Mouse (Mus musculus) liver, embryonic 16.5 days (tissue): Measurements from ENCODE around the gene Sclt1. TPM values are rescaled to one million over a fixed set of nuclear protein-coding genes. Genes with fewer than 3 reads are reported as not detected.

Experiments used
- ATAC-seq: fragments of 200-750 bp; cut with Nextera tagmentation; 2 replicates; pipeline ENCODE4 v1.8.0; 2017; ENCODE audit warnings: low read depth, mild to moderate bottlenecking, moderate number of reproducible peaks, moderate library complexity
- H3K27ac ChIP-seq: fragments of 300-500 bp; sonication (generic); 2 replicates; pipeline ENCODE4 v1.5.1; 2014; ENCODE audit warnings: mild to moderate bottlenecking, low read length
- H3K27me3 ChIP-seq: fragments of 300-500 bp; sonication (generic); 2 replicates; pipeline ENCODE4 v1.6.1; 2014; ENCODE audit warnings: low read depth, low read length, mixed read lengths; ENCODE audit not compliant: control insufficient read depth, insufficient read depth
- H3K36me3 ChIP-seq: fragments of 300-500 bp; sonication (generic); 2 replicates; pipeline ENCODE4 v1.6.1; 2014; ENCODE audit warnings: mild to moderate bottlenecking; ENCODE audit not compliant: control insufficient read depth, insufficient read depth
- H3K4me1 ChIP-seq: fragments of 300-500 bp; sonication (generic); 2 replicates; pipeline ENCODE4 v1.6.1; 2014; ENCODE audit warnings: low read depth, low read length, mixed read lengths; ENCODE audit not compliant: control insufficient read depth
- H3K4me2 ChIP-seq: fragments of 300-500 bp; sonication (generic); 2 replicates; pipeline ENCODE4 v1.6.1; 2014; ENCODE audit warnings: low read depth, low read length, mixed read lengths
- H3K4me3 ChIP-seq: fragments of 300-500 bp; sonication (generic); 2 replicates; pipeline ENCODE4 v1.5.1; 2014; ENCODE audit warnings: low read depth, mild to moderate bottlenecking, low read length
- H3K9ac ChIP-seq: fragments of 300-500 bp; sonication (generic); 2 replicates; pipeline ENCODE4 v1.6.1; 2014; ENCODE audit warnings: low read depth, low read length
- H3K9me3 ChIP-seq: fragments of 300-500 bp; sonication (generic); replicated peaks from 2 replicates; pipeline ENCODE4 v1.6.1; 2016; ENCODE audit warnings: low read length; ENCODE audit not compliant: control insufficient read depth
- WGBS: fragments of 180-500 bp; shearing (Covaris S2); extraction: QIAGEN DNeasy Blood & Tissue Kit; methylation state at CpG from one replicate; pipeline ENCODE4 v1.1.7; 2014; ENCODE audit not compliant: insufficient replicate concordance; 5-methylcytosine and 5-hydroxymethylcytosine counted together
- polyA plus RNA-seq: library from polyadenylated mRNA; unstranded; fragments of >200 nt; fragmentation: Nextera tagmentation; extraction: Ambion mirVana; gene quantifications from 2 replicates; pipeline ENCODE4 v1.2.1, GENCODE M21; 2015

The Sclt1 gene
- polyA plus RNA-seq, 1 experiment from 2014 or later: 4.2 TPM

GRCm38 (mm10) chr3:41585548-41585947 is 156.8 kb downstream of the Sclt1 start:
- no peaks in the 10 kb centered on the region for H3K9me3 ChIP-seq
- H3K27me3 ChIP-seq: no peaks in the 10 kb centered on the region
- H3K36me3 ChIP-seq: no peaks in the 10 kb centered on the region; the same call in 1 of the 2 replicates
- ATAC-seq: no peak
- no peak overlapping the region for H3K4me3 ChIP-seq
- WGBS: 78% methylated on average over 5 of the region's 5 CpGs
- no peak overlapping the region for H3K9ac ChIP-seq
- no peak overlapping the region for H3K4me2 ChIP-seq
- peaks cover 21% of the 10 kb centered on the region for H3K4me1 ChIP-seq
- no peak overlapping the region for H3K27ac ChIP-seq

- Histone ChIP-seq H3K4me1 (peaks cover 30% of the 10 kb centered on the region), H3K9me3 (no peaks in the 10 kb centered on the region), H3K27me3 (no peaks in the 10 kb centered on the region), H3K27ac (no peak overlapping the region), H3K4me2 (no peak overlapping the region), H3K4me3 (no peak overlapping the region), H3K9ac (no peak overlapping the region), H3K36me3 (no peaks in the 10 kb centered on the region)
- no peak for ATAC-seq
- 78% methylated on average over 4 of the region's 4 CpGs for WGBS
These were observed 158.7 kb downstream of the Sclt1 start for GRCm38 (mm10) chr3:41583621-41584020.

GRCm38 (mm10) chr3:41583092-41583491 is 159.2 kb downstream of the Sclt1 start:
- H3K27me3 ChIP-seq: no peaks in the 10 kb centered on the region
- ATAC-seq: no peak
- peaks cover 30% of the 10 kb centered on the region for H3K4me1 ChIP-seq
- WGBS: 92% methylated on average over 14 of the region's 14 CpGs
- no peak overlapping the region for H3K9ac ChIP-seq
- 0 out of 2 replicates have a peak overlapping the region, but pooled peaks have one; percentile 18 for H3K27ac ChIP-seq
- no peaks in the 10 kb centered on the region for H3K36me3 ChIP-seq
- no peaks in the 10 kb centered on the region for H3K9me3 ChIP-seq
- H3K4me2 ChIP-seq: no peak overlapping the region
- H3K4me3 ChIP-seq: no peak overlapping the region

- 58% methylated on average over 7 of the region's 7 CpGs for WGBS
- H3K4me3 ChIP-seq: no peak overlapping the region
- H3K36me3 ChIP-seq: no peaks in the 10 kb centered on the region
- H3K9ac ChIP-seq: no peak overlapping the region
- no peaks in the 10 kb centered on the region for H3K9me3 ChIP-seq
- no peak for ATAC-seq
- H3K4me2 ChIP-seq: no peak overlapping the region
- H3K4me1 ChIP-seq: peaks cover 23% of the 10 kb centered on the region
- H3K27me3 ChIP-seq: no peaks in the 10 kb centered on the region
- peak overlapping the region; percentile 81 for H3K27ac ChIP-seq
These were observed 160.1 kb downstream of the Sclt1 start for GRCm38 (mm10) chr3:41582256-41582655.

- H3K27ac ChIP-seq: peak overlapping the region; percentile 81
- H3K4me1 ChIP-seq: peaks cover 22% of the 10 kb centered on the region
- H3K27me3 ChIP-seq: no peaks in the 10 kb centered on the region
- WGBS: 69% methylated on average over 8 of the region's 8 CpGs
- ATAC-seq: peak; percentile 83
- H3K4me2 ChIP-seq: peak overlapping the region; percentile 33; the same call in 1 of the 2 replicates
- no peak overlapping the region for H3K4me3 ChIP-seq
- no peaks in the 10 kb centered on the region for H3K36me3 ChIP-seq
- H3K9ac ChIP-seq: no peak overlapping the region
- H3K9me3 ChIP-seq: no peaks in the 10 kb centered on the region
These were observed 160.9 kb downstream of the Sclt1 start for GRCm38 (mm10) chr3:41581436-41581835.

- Histone ChIP-seq H3K27ac (peak overlapping the region; percentile 43), H3K27me3 (no peaks in the 10 kb centered on the region), H3K9me3 (no peaks in the 10 kb centered on the region), H3K36me3 (no peaks in the 10 kb centered on the region), H3K4me3 (no peak overlapping the region), H3K4me2 (peak overlapping the region; percentile 33; the same call in 1 of the 2 replicates), H3K9ac (no peak overlapping the region), H3K4me1 (peaks cover 20% of the 10 kb centered on the region)
- ATAC-seq: no peak
- 67% methylated on average over 14 of the region's 14 CpGs for WGBS
These were observed 161.7 kb downstream of the Sclt1 start for GRCm38 (mm10) chr3:41580401-41581323.

- Histone ChIP-seq H3K9me3 (no peaks in the 10 kb centered on the region), H3K4me3 (no peak overlapping the region), H3K4me1 (peaks cover 25% of the 10 kb centered on the region), H3K9ac (no peak overlapping the region), H3K4me2 (no peak overlapping the region), H3K27me3 (no peaks in the 10 kb centered on the region), H3K27ac (no peak overlapping the region), H3K36me3 (no peaks in the 10 kb centered on the region)
- WGBS: 39% methylated on average over 4 of the region's 4 CpGs
- no peak for ATAC-seq
These were observed 162.4 kb downstream of the Sclt1 start for GRCm38 (mm10) chr3:41579873-41580272.

GRCm38 (mm10) chr3:41577240-41577639 is 165.1 kb downstream of the Sclt1 start:
- H3K27ac ChIP-seq: no peak overlapping the region
- H3K4me1 ChIP-seq: peaks cover 35% of the 10 kb centered on the region
- 54% methylated on average over 2 of the region's 2 CpGs for WGBS
- ATAC-seq: no peak
- no peaks in the 10 kb centered on the region for H3K27me3 ChIP-seq
- no peak overlapping the region for H3K9ac ChIP-seq
- no peak overlapping the region for H3K4me3 ChIP-seq
- no peaks in the 10 kb centered on the region for H3K36me3 ChIP-seq
- H3K4me2 ChIP-seq: no peak overlapping the region
- no peaks in the 10 kb centered on the region for H3K9me3 ChIP-seq
